Mouse (Mus musculus): Measurements from ENCODE around the gene 9930104L06Rik. TPM values are rescaled to one million over a fixed set of nuclear protein-coding genes. Genes with fewer than 3 reads are reported as not detected.

9930104L06Rik gene
- 9.1 and 9.3 TPM in 2 replicates for polyA plus RNA-seq (2015; fragmentation: Nextera tagmentation; extraction: Ambion mirVana)

DNA sequence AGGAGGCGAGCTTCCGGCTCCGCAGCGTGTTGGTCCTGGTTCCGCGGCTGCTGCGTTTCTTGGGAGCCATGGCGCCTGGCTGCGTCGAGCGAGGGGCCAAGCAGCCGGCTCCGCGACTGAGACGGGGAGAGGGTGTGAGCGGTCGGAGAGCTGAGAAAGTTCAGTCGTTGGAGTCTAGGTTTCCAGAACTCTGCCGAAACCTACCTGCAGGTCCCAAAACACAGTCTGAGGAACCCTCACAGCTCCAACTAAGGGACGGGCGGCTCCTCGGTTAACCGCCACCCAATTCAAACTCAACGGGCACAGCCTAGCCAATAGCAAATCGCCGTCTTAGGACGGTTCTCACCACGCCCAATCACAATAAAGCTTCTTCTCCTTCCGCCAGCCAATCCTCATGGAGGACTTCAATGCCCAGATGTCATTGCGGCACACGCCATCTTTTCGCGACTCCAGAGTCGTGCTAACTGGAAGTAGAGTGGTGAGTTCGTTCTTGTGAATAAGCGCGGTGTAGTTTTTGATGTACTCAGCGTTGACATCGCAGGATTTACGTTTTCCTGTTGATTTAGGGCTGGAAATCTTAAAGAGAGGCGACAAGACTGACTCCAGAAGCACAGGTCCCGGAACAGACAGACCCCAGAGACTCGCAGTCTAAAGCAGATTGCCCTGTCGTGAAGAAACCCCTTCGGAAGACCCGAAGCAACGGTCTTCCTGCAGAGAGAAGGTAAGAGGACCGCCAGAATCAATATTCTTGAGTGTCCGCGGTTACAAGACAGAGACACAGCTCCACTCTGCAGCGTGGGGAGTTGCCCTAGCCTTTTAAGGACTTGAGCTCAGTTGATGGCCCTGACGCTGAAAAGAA lies at the start of gene 9930104L06Rik:
9930104L06Rik (plus strand) TSS at position 436 of the 859 bp plus-strand sequence.
- Histone ChIP-seq H3K36me3 (ENCODE audit: control insufficient read depth, insufficient read depth, low read length) (no peaks in the 10 kb centered on the region; the same call in 1 of the 2 replicates), H3K4me1 (ENCODE audit: control insufficient read depth, insufficient read depth, low read length) (peaks cover 12% of the 10 kb centered on the region), H3K4me2 (ENCODE audit: low read depth, low read length) (peak within 1 kb of the TSS; percentile 88), H3K27me3 (replicated peaks; ENCODE audit: control insufficient read depth, insufficient read depth, low read length) (no peaks in the 10 kb centered on the region), H3K9ac (ENCODE audit: low read depth, low read length) (peak within 1 kb of the TSS; percentile 79), H3K27ac (ENCODE audit: low read length) (peak within 1 kb of the TSS; percentile 38; the same call in 1 of the 2 replicates), H3K9me3 (ENCODE audit: control insufficient read depth, low read length) (no peaks in the 10 kb centered on the region), H3K4me3 (ENCODE audit: low read length) (peak within 1 kb of the TSS; percentile 79)
- ATAC-seq, result peak; percentile 100
- WGBS, result under 1% methylated on average over 52 of the region's 52 CpGs

- H3K9me3 ChIP-seq (ENCODE audit: control insufficient read depth, low read length), result no peaks in the 10 kb centered on the region
- no peak for ATAC-seq
- WGBS, result 69% methylated on average over 7 of the region's 7 CpGs
- H3K4me3 ChIP-seq (ENCODE audit: low read length), result no peak overlapping the region
- H3K4me2 ChIP-seq (ENCODE audit: low read depth, low read length), result no peak overlapping the region
- peaks cover 25% of the 10 kb centered on the region for H3K27me3 ChIP-seq (replicated peaks; ENCODE audit: control insufficient read depth, insufficient read depth, low read length)
- no peaks in the 10 kb centered on the region for H3K36me3 ChIP-seq (ENCODE audit: control insufficient read depth, insufficient read depth, low read length)
- H3K4me1 ChIP-seq (ENCODE audit: control insufficient read depth, insufficient read depth, low read length), result no peaks in the 10 kb centered on the region
- no peak overlapping the region for H3K9ac ChIP-seq (ENCODE audit: low read depth, low read length)
- H3K27ac ChIP-seq (ENCODE audit: low read length), result no peak overlapping the region
These were observed 48.1 kb upstream of the 9930104L06Rik start for GRCm38 (mm10) chr4:124888702-124889101.

DNA sequence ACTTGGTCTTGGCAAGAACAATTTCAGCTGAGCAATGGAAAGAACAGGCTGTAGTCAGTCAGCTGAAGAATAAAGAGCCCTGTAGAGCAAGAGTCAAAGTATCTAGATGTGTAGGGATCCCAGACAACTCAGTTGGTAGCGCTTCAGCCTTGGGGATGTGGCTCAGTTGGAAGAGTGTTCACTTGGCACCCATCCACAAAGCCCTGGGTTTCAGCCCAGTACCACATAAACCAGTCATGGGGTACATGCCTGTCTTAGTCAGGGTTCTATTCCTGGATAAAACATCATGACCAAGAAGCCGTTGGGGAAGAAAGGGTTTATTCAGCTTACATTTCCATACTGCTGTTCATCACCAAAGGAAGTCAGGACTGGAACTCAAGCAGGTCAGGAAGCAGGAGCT lies 46.9 kb upstream of the 9930104L06Rik start:
- Histone ChIP-seq H3K27me3 (replicated peaks; ENCODE audit: control insufficient read depth, insufficient read depth, low read length) (peaks cover 32% of the 10 kb centered on the region), H3K36me3 (ENCODE audit: control insufficient read depth, insufficient read depth, low read length) (no peaks in the 10 kb centered on the region), H3K4me3 (ENCODE audit: low read length) (no peak overlapping the region), H3K4me1 (ENCODE audit: control insufficient read depth, insufficient read depth, low read length) (peaks cover 6% of the 10 kb centered on the region), H3K9ac (ENCODE audit: low read depth, low read length) (no peak overlapping the region), H3K9me3 (ENCODE audit: control insufficient read depth, low read length) (no peaks in the 10 kb centered on the region), H3K27ac (ENCODE audit: low read length) (no peak overlapping the region), H3K4me2 (ENCODE audit: low read depth, low read length) (no peak overlapping the region)
- ATAC-seq, result no peak
- WGBS, result 83% methylated on average over 2 of the region's 2 CpGs

DNA sequence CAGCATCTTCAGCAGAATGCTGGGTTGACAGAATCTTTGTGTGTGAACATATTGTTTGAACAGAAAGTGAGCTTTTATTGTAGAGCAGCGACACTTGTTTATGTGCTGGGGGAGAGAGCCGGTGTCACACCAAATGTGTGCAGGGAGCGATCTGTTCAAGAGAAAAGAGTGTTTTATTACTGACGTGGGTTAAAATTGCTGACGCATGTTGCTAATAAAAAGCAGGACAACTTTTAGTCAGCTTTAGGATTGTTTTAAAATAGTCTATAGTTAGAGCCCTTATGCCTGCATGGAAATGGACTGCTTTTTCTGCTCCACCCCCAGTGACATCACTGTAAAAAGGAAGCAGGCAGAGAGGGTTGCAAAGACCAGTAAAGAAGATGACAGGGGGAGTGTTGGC lies 46.0 kb upstream of the 9930104L06Rik start:
- Histone ChIP-seq H3K27ac (ENCODE audit: low read length) (no peak overlapping the region), H3K4me1 (ENCODE audit: control insufficient read depth, insufficient read depth, low read length) (peaks cover 6% of the 10 kb centered on the region), H3K9me3 (ENCODE audit: control insufficient read depth, low read length) (no peaks in the 10 kb centered on the region), H3K4me2 (ENCODE audit: low read depth, low read length) (no peak overlapping the region), H3K9ac (ENCODE audit: low read depth, low read length) (no peak overlapping the region), H3K36me3 (ENCODE audit: control insufficient read depth, insufficient read depth, low read length) (no peaks in the 10 kb centered on the region), H3K4me3 (ENCODE audit: low read length) (no peak overlapping the region), H3K27me3 (replicated peaks; ENCODE audit: control insufficient read depth, insufficient read depth, low read length) (peaks cover 39% of the 10 kb centered on the region)
- WGBS, result 77% methylated on average over 5 of the region's 5 CpGs
- no peak for ATAC-seq

- Histone ChIP-seq H3K36me3 (ENCODE audit: control insufficient read depth, insufficient read depth, low read length) (no peaks in the 10 kb centered on the region), H3K27ac (ENCODE audit: low read length) (no peak overlapping the region), H3K4me3 (ENCODE audit: low read length) (no peak overlapping the region), H3K9ac (ENCODE audit: low read depth, low read length) (no peak overlapping the region), H3K27me3 (replicated peaks; ENCODE audit: control insufficient read depth, insufficient read depth, low read length) (peaks cover 35% of the 10 kb centered on the region), H3K4me1 (ENCODE audit: control insufficient read depth, insufficient read depth, low read length) (peaks cover 6% of the 10 kb centered on the region), H3K4me2 (ENCODE audit: low read depth, low read length) (no peak overlapping the region), H3K9me3 (ENCODE audit: control insufficient read depth, low read length) (no peaks in the 10 kb centered on the region)
- WGBS, result 31% methylated on average over 6 of the region's 6 CpGs
- ATAC-seq, result no peak
These were observed 43.1 kb upstream of the 9930104L06Rik start for GRCm38 (mm10) chr4:124893769-124894168.

- H3K4me3 ChIP-seq (ENCODE audit: low read length), result peak overlapping the region; percentile 45
- WGBS, result 2% methylated on average over 80 of the region's 83 CpGs
- H3K9ac ChIP-seq (ENCODE audit: low read depth, low read length), result peak overlapping the region; percentile 29; the same call in 1 of the 2 replicates
- H3K9me3 ChIP-seq (ENCODE audit: control insufficient read depth, low read length), result no peaks in the 10 kb centered on the region
- H3K27me3 ChIP-seq (replicated peaks; ENCODE audit: control insufficient read depth, insufficient read depth, low read length), result peaks cover 36% of the 10 kb centered on the region
- H3K36me3 ChIP-seq (ENCODE audit: control insufficient read depth, insufficient read depth, low read length), result no peaks in the 10 kb centered on the region
- peaks cover 6% of the 10 kb centered on the region for H3K4me1 ChIP-seq (ENCODE audit: control insufficient read depth, insufficient read depth, low read length)
- no peak overlapping the region for H3K27ac ChIP-seq (ENCODE audit: low read length)
- H3K4me2 ChIP-seq (ENCODE audit: low read depth, low read length), result peak overlapping the region; percentile 82
- peak; percentile 33 for ATAC-seq
These were observed 42.1 kb upstream of the 9930104L06Rik start for GRCm38 (mm10) chr4:124894508-124895428.

GRCm38 (mm10) chr4:124898428-124898827 lies 38.4 kb upstream of the 9930104L06Rik start:
- H3K4me1 ChIP-seq (ENCODE audit: control insufficient read depth, insufficient read depth, low read length), result peaks cover 6% of the 10 kb centered on the region
- no peaks in the 10 kb centered on the region for H3K9me3 ChIP-seq (ENCODE audit: control insufficient read depth, low read length)
- no peak overlapping the region for H3K4me2 ChIP-seq (ENCODE audit: low read depth, low read length)
- no peak for ATAC-seq
- WGBS, result 65% methylated on average over 10 of the region's 10 CpGs
- H3K4me3 ChIP-seq (ENCODE audit: low read length), result no peak overlapping the region
- H3K27ac ChIP-seq (ENCODE audit: low read length), result no peak overlapping the region
- H3K9ac ChIP-seq (ENCODE audit: low read depth, low read length), result no peak overlapping the region
- no peaks in the 10 kb centered on the region for H3K36me3 ChIP-seq (ENCODE audit: control insufficient read depth, insufficient read depth, low read length)
- H3K27me3 ChIP-seq (replicated peaks; ENCODE audit: control insufficient read depth, insufficient read depth, low read length), result peaks cover 27% of the 10 kb centered on the region

DNA sequence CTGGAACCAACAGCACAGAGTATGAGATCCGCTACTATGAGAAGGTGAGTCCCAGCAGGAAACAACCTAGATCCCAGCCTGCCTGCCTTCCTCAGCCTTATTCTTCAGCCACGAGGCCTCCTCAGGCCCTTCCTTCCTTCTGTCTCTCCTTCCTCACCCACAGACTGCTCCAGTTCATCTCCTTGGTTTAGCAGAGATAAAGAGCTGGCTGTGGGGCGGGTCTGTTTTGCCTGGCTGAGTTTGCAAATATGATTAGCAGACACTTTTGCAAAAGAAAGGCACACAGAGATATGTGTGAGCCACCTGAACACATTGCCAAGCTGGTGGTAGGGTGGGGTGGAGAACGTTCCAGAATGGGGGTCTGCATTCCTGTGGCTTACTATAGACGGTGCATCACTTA lies 36.9 kb upstream of the 9930104L06Rik start:
- Histone ChIP-seq H3K4me1 (ENCODE audit: control insufficient read depth, insufficient read depth, low read length) (0 out of 2 replicates have a peak, but pooled peaks cover under 1% of the 10 kb centered on the region), H3K9ac (ENCODE audit: low read depth, low read length) (no peak overlapping the region), H3K36me3 (ENCODE audit: control insufficient read depth, insufficient read depth, low read length) (no peaks in the 10 kb centered on the region), H3K9me3 (ENCODE audit: control insufficient read depth, low read length) (no peaks in the 10 kb centered on the region), H3K27me3 (replicated peaks; ENCODE audit: control insufficient read depth, insufficient read depth, low read length) (peaks cover 15% of the 10 kb centered on the region), H3K4me2 (ENCODE audit: low read depth, low read length) (no peak overlapping the region), H3K4me3 (ENCODE audit: low read length) (no peak overlapping the region), H3K27ac (ENCODE audit: low read length) (no peak overlapping the region)
- no peak for ATAC-seq
- WGBS, result 48% methylated on average over 5 of the region's 5 CpGs

GRCm38 (mm10) chr4:124905417-124905816 lies 31.4 kb upstream of the 9930104L06Rik start:
- Histone ChIP-seq H3K4me1 (ENCODE audit: control insufficient read depth, insufficient read depth, low read length) (peaks cover 8% of the 10 kb centered on the region; the same call in 1 of the 2 replicates), H3K9me3 (ENCODE audit: control insufficient read depth, low read length) (no peaks in the 10 kb centered on the region), H3K36me3 (ENCODE audit: control insufficient read depth, insufficient read depth, low read length) (no peaks in the 10 kb centered on the region), H3K27me3 (replicated peaks; ENCODE audit: control insufficient read depth, insufficient read depth, low read length) (0 out of 2 replicates have a peak, but pooled peaks cover 3% of the 10 kb centered on the region), H3K27ac (ENCODE audit: low read length) (no peak overlapping the region), H3K4me2 (ENCODE audit: low read depth, low read length) (no peak overlapping the region), H3K9ac (ENCODE audit: low read depth, low read length) (no peak overlapping the region), H3K4me3 (ENCODE audit: low read length) (no peak overlapping the region)
- no peak for ATAC-seq
- 56% methylated on average over 4 of the region's 4 CpGs for WGBS
